Comparison of ENCODE assay signal across 9 mouse cellular contexts in genomic region chr3:137968820-137969486, GRCm38 (mm10). TPM values are rescaled to one million over a fixed set of nuclear protein-coding genes. Genes with fewer than 3 reads are reported as not detected.
DNase-seq lines count a peak whose midpoint lies in the region; ATAC-seq and TF ChIP-seq lines count a peak whose summit lies in the region.
"Had no signal": no experiment of that assay in that cellular context is flagged by ENCODE, and none has a peak within 500 bp of the region (broad histone marks: within the 10 kb centered on the region; RNA-seq: fewer than 3 reads in every experiment).

No protein-coding gene starts in this region.

- no peaks in the 10 kb centered on the region for H3K27me3 ChIP-seq in kidney, adult 2 months (replicated peaks; ENCODE audit: control insufficient read depth, insufficient read depth, low read length)
- no peaks in the 10 kb centered on the region for H3K27me3 ChIP-seq in ES-Bruce4 (ENCODE audit: control insufficient read depth, insufficient read depth, low read length, poor library complexity, severe bottlenecking)
- H3K27me3 ChIP-seq in heart, embryonic 16.5 days (ENCODE audit: control insufficient read depth, insufficient read depth, low read length), result no peaks in the 10 kb centered on the region

- no peaks in the 10 kb centered on the region for H3K4me1 ChIP-seq in kidney, adult 2 months (ENCODE audit: control insufficient read depth, insufficient read depth, low read length)
- H3K4me1 ChIP-seq in ES-Bruce4 (ENCODE audit: control insufficient read depth, insufficient read depth, low read length), result no peaks in the 10 kb centered on the region
- peaks cover 35% of the 10 kb centered on the region for H3K4me1 ChIP-seq in heart, embryonic 16.5 days (ENCODE audit: control insufficient read depth, insufficient read depth, low read length)

- H3K9ac ChIP-seq in ES-Bruce4 (ENCODE audit: low read depth, poor library complexity, severe bottlenecking), result peak overlapping the region; percentile 59; the same call in 1 of the 2 replicates
- H3K9ac ChIP-seq in heart, embryonic 16.5 days (ENCODE audit: low read length), result peak overlapping the region; percentile 31; the same call in 1 of the 2 replicates

- H3K27ac ChIP-seq in kidney, adult 2 months (ENCODE audit: insufficient read depth, low read depth, low read length), result no peak overlapping the region
- no peak overlapping the region for H3K27ac ChIP-seq in ES-Bruce4 (ENCODE audit: insufficient read depth, low read length)
- H3K27ac ChIP-seq in heart, embryonic 16.5 days (ENCODE audit: low read length), result peak overlapping the region; percentile 87
- H3K27ac ChIP-seq in macrophage, result peak overlapping the region; percentile 40

- no peak for ATAC-seq in heart, embryonic 16.5 days (replicated peaks; ENCODE audit: extremely low read depth, insufficient read depth, low FRiP score)
- no peak for ATAC-seq in cerebellum, adult (ENCODE audit: insufficient number of reproducible peaks, low FRiP score, low TSS enrichment)

- 60% methylated on average over 9 of the region's 9 CpGs for WGBS in kidney, adult 2 months
- WGBS in heart, embryonic 16.5 days, result 18% methylated on average over 9 of the region's 9 CpGs
- WGBS in macrophage (ENCODE audit: missing documents), result 4% methylated on average over 9 of the region's 9 CpGs

- peaks cover 75% of the 10 kb centered on the region for H3K79me2 ChIP-seq in macrophage (ENCODE audit: inconsistent target)

- DNase-seq in kidney, adult 2 months, result peak; percentile 30
- DNase-seq in kidney, adult 11 months, result no peak
- no peak for DNase-seq in urinary bladder, postnatal 10 days (ENCODE audit: low spot score)
- DNase-seq in cerebellum, adult 11-12 months, result no peak
- DNase-seq: gastrocnemius, postnatal 36 days had no signal

- H3K4me3 ChIP-seq in kidney, adult 2 months (ENCODE audit: insufficient read depth, low read depth, low read length), result no peak overlapping the region
- H3K4me3 ChIP-seq in ES-Bruce4 (ENCODE audit: low read depth, low read length) (no peak overlapping the region), macrophage (ENCODE audit: inconsistent target) (peak overlapping the region; percentile 12; the same call in 1 of the 2 replicates)
- 0 out of 2 replicates have a peak overlapping the region, but pooled peaks have one; percentile 4 for H3K4me3 ChIP-seq in heart, embryonic 16.5 days (ENCODE audit: low read length)

- TF ChIP-seq CTCF in kidney, adult 2 months (conservative IDR thresholded peaks at IDR 0.05; ENCODE audit: insufficient read depth, insufficient read length, low read depth, low read length), result no peak
- TF ChIP-seq CTCF in ES-Bruce4 (IDR thresholded peaks at IDR 0.05; ENCODE audit: low read depth, low read length), result no peak

- H3K4me2 ChIP-seq in heart, embryonic 16.5 days (ENCODE audit: low read depth, low read length), result peak overlapping the region; percentile 48

- no peaks in the 10 kb centered on the region for H3K36me3 ChIP-seq in kidney, adult 2 months (ENCODE audit: control insufficient read depth, insufficient read depth, low read length)
- H3K36me3 ChIP-seq in ES-Bruce4 (ENCODE audit: control insufficient read depth, insufficient read depth, low read length, poor library complexity, severe bottlenecking) (no peaks in the 10 kb centered on the region), macrophage (ENCODE audit: inconsistent target) (no peaks in the 10 kb centered on the region; the same call in 1 of the 2 replicates)
- peaks cover 5% of the 10 kb centered on the region; the same call in 1 of the 2 replicates for H3K36me3 ChIP-seq in heart, embryonic 16.5 days (ENCODE audit: control insufficient read depth, insufficient read depth)

- TF ChIP-seq EP300 in ES-Bruce4 (IDR thresholded peaks at IDR 0.05; ENCODE audit: insufficient read depth, low read depth, low read length), result no peak

- TF ChIP-seq POLR2A in kidney, adult 2 months (IDR thresholded peaks at IDR 0.05; ENCODE audit: low read depth, low read length), result no peak
- no peak for TF ChIP-seq POLR2A in ES-Bruce4 (IDR thresholded peaks at IDR 0.05; ENCODE audit: insufficient read depth, low read length)

- H3K9me3 ChIP-seq in ES-Bruce4 (replicated peaks; ENCODE audit: control insufficient read depth, insufficient read depth, low read length, poor library complexity, severe bottlenecking), result no peaks in the 10 kb centered on the region
- no peaks in the 10 kb centered on the region for H3K9me3 ChIP-seq in heart, embryonic 16.5 days (replicated peaks; ENCODE audit: control insufficient read depth, low read length)

RNA-seq across cellular contexts. Expression of gene Dapp1, which starts 12.4 kb away (rescaled TPM):
- 1.7 and 2.3 TPM in 2 replicates for polyA plus RNA-seq in kidney, adult 2 months (2012; rRNA removed)
- polyA plus RNA-seq in ES-Bruce4 (2011; ENCODE audit: insufficient read depth, insufficient read length, low read depth, missing spikeins), result 3.2 and 9.9 TPM in 2 replicates
- polyA plus RNA-seq in heart, embryonic 16.5 days (2015; fragmentation: Nextera tagmentation; extraction: Ambion mirVana), result 17.3 and 22.8 TPM in 2 replicates
- total RNA-seq in macrophage (2018; cell fraction: chromatin; rRNA removed), result 10 to 100 TPM in 24 of 26 experiments, 1 to 10 TPM in 2; 9.6 to 52.6 (median 33.1) TPM
- 10 to 100 TPM in 21 of 26 experiments, 1 to 10 TPM in 5; 4.9 to 24.0 (median 13.2) TPM for total RNA-seq in macrophage (2018; cell fraction: cytosol; rRNA removed)
- 10 to 100 TPM; 15.7 to 47.2 (median 25.4) TPM for total RNA-seq in macrophage (2018; cell fraction: nucleus; rRNA removed)
- 10.8 to 14.3 TPM (median 10.8 TPM) in 3 replicates for polyA plus RNA-seq in macrophage (2018)

RNA-seq across cellular contexts. Expression of gene Lamtor3, which starts 50.6 kb away (rescaled TPM):
- polyA plus RNA-seq in kidney, adult 2 months (2012; rRNA removed), result 32.9 and 41.5 TPM in 2 replicates
- polyA plus RNA-seq in ES-Bruce4 (2011; ENCODE audit: insufficient read depth, insufficient read length, low read depth, missing spikeins) (47.1 and 55.3 TPM in 2 replicates), macrophage (2018) (132 to 168 TPM (median 156 TPM) in 3 replicates)
- 115 and 120 TPM in 2 replicates for polyA plus RNA-seq in heart, embryonic 16.5 days (2015; fragmentation: Nextera tagmentation; extraction: Ambion mirVana)
- 100 to 1,000 TPM in 25 of 26 experiments, 10 to 100 TPM in 1; 84.2 to 338 (median 182) TPM for total RNA-seq in macrophage (2018; cell fraction: chromatin; rRNA removed)
- total RNA-seq in macrophage (2018; cell fraction: cytosol; rRNA removed), result 100 to 1,000 TPM in 25 of 26 experiments, 10 to 100 TPM in 1; 98.0 to 162 (median 137) TPM
- total RNA-seq in macrophage (2018; cell fraction: nucleus; rRNA removed), result 100 to 1,000 TPM in 23 of 26 experiments, 10 to 100 TPM in 3; 92.8 to 273 (median 149) TPM

Comparison
In these comparisons a context has a peak if more than half of its experiments do, and no peak if none do; other contexts are left out.
1. H3K27ac ChIP-seq: peak in heart, embryonic 16.5 days (single experiment) and macrophage (single experiment); none in kidney, adult 2 months (single experiment) and ES-Bruce4 (single experiment).
2. H3K4me3 ChIP-seq: peak in heart, embryonic 16.5 days (single experiment) and macrophage (single experiment); none in kidney, adult 2 months (single experiment) and ES-Bruce4 (single experiment).